Mouse (Mus musculus): ENCODE data around the gene St6galnac3. TPM values are rescaled to one million over a fixed set of nuclear protein-coding genes. Genes with fewer than 3 reads are reported as not detected.
A peak's percentile ranks its signal among the peaks of the same experiment; 100 is the strongest.

The St6galnac3 gene
- polyA plus RNA-seq, 1 experiment from 2014 or later: 34.1 TPM

GRCm38 (mm10) chr3:153323446-153323845 is 401.5 kb downstream of the St6galnac3 start:
- DNase-seq (no peak), ATAC-seq (ENCODE audit: insufficient read depth) (no peak)
- WGBS: 66% methylated on average over 8 of the region's 8 CpGs

DNA sequence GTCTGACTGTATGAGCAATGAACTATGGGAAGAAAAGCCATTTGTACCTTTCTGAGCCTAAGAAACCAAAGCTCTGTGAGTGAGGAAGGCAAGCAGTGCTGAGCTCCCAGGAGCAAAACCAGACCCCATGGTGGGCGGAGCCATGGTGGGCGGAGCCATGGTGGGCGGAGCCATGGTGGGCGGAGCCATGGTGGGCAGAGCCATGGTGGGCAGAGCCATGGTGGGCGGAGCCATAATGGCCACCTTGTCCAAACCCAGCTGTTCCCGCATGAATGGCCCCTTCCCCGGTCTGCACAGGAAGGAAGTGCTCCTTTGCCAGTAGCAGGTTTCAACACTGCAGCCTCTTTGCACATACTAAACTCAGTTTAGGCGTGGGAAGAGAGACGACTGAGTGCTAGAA is 411.4 kb downstream of the St6galnac3 start:
- H3K4me2 ChIP-seq: no peak overlapping the region
- no peaks in the 10 kb centered on the region for H3K9me3 ChIP-seq (ENCODE audit: low read depth, low read length)
- WGBS: 55% methylated on average over 8 of the region's 9 CpGs
- H3K27me3 ChIP-seq (ENCODE audit: insufficient read depth, low read length): no peaks in the 10 kb centered on the region
- no peaks in the 10 kb centered on the region for H3K36me3 ChIP-seq (ENCODE audit: insufficient read depth)
- no peaks in the 10 kb centered on the region for H3K4me1 ChIP-seq (ENCODE audit: insufficient read depth)
- H3K27ac ChIP-seq (ENCODE audit: low read depth): no peak overlapping the region
- H3K4me3 ChIP-seq (ENCODE audit: low read depth, low read length): no peak overlapping the region
- no peak overlapping the region for H3K9ac ChIP-seq
- TF ChIP-seq CTCF (IDR thresholded peaks at IDR 0.05; ENCODE audit: low read depth): no peak
- DNase-seq (peak; percentile 19), ATAC-seq (ENCODE audit: insufficient read depth) (no peak; the same call in 1 of the 2 replicates)

More at GRCm38 (mm10) chr3:153323446-153323845, 401.5 kb downstream of the St6galnac3 start:
- no peaks in the 10 kb centered on the region for H3K4me1 ChIP-seq (ENCODE audit: insufficient read depth)
- H3K27me3 ChIP-seq (ENCODE audit: insufficient read depth, low read length): no peaks in the 10 kb centered on the region
- H3K36me3 ChIP-seq (ENCODE audit: insufficient read depth): no peaks in the 10 kb centered on the region
- H3K4me2 ChIP-seq: no peak overlapping the region
- H3K27ac ChIP-seq (ENCODE audit: low read depth): no peak overlapping the region
- no peaks in the 10 kb centered on the region for H3K9me3 ChIP-seq (ENCODE audit: low read depth, low read length)
- no peak for TF ChIP-seq CTCF (IDR thresholded peaks at IDR 0.05; ENCODE audit: low read depth)
- no peak overlapping the region for H3K9ac ChIP-seq
- H3K4me3 ChIP-seq (ENCODE audit: low read depth, low read length): no peak overlapping the region

DNA sequence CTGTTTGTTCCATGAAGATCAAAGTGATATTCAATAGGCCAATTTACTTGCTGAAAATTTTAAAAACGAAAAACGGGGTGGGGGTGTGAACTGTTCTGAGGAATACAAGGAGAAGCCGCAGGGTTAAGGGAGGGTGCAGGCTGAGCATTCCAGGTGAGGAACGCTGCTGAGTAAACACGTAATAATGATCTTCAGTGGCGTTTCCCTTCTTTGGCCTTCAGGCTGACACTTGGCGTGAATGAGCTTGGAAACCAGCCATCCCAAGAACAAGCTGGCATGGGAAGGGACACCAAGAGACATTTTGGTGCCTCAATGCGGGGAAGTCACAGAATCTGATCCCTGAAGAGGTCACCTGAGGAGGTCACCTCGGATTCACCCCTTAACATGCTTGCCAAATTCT is 411.8 kb downstream of the St6galnac3 start:
- no peaks in the 10 kb centered on the region for H3K4me1 ChIP-seq (ENCODE audit: insufficient read depth)
- H3K27me3 ChIP-seq (ENCODE audit: insufficient read depth, low read length): no peaks in the 10 kb centered on the region
- H3K4me2 ChIP-seq: no peak overlapping the region
- 80% methylated on average over 9 of the region's 9 CpGs for WGBS
- no peaks in the 10 kb centered on the region for H3K36me3 ChIP-seq (ENCODE audit: insufficient read depth)
- H3K27ac ChIP-seq (ENCODE audit: low read depth): no peak overlapping the region
- TF ChIP-seq CTCF (IDR thresholded peaks at IDR 0.05; ENCODE audit: low read depth): no peak
- ATAC-seq (ENCODE audit: insufficient read depth): no peak
- no peaks in the 10 kb centered on the region for H3K9me3 ChIP-seq (ENCODE audit: low read depth, low read length)
- no peak overlapping the region for H3K4me3 ChIP-seq (ENCODE audit: low read depth, low read length)
- H3K9ac ChIP-seq: no peak overlapping the region
- no peak for DNase-seq

DNA sequence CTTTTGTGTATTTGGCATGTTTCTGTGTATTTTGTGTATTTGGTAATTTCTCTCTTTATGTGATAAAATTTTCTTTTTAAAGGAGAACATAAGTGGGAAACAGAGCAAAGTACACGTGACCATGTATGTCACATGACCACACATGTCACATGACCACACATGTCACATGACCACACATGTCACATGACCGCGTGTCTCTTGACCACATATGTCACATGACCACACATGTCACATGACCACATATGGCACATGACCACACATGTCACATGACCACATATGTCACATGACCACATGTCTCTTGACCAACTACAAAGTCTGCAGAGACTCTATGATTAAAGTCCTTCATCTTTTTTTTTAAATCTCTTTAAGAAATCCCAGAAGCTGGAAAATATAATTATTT is 413.0 kb downstream of the St6galnac3 start:
- TF ChIP-seq CTCF (IDR thresholded peaks at IDR 0.05; ENCODE audit: low read depth): no peak
- ATAC-seq (ENCODE audit: insufficient read depth) (no peak), DNase-seq (peak; percentile 11)
- no peaks in the 10 kb centered on the region for H3K27me3 ChIP-seq (ENCODE audit: insufficient read depth, low read length)
- H3K9me3 ChIP-seq (ENCODE audit: low read depth, low read length): no peaks in the 10 kb centered on the region
- WGBS: 91% methylated on average over 3 of the region's 3 CpGs
- H3K4me2 ChIP-seq: no peak overlapping the region
- no peak overlapping the region for H3K4me3 ChIP-seq (ENCODE audit: low read depth, low read length)
- no peak overlapping the region for H3K27ac ChIP-seq (ENCODE audit: low read depth)
- no peaks in the 10 kb centered on the region for H3K36me3 ChIP-seq (ENCODE audit: insufficient read depth)
- no peak overlapping the region for H3K9ac ChIP-seq
- H3K4me1 ChIP-seq (ENCODE audit: insufficient read depth): no peaks in the 10 kb centered on the region

GRCm38 (mm10) chr3:153308379-153308778 is 416.6 kb downstream of the St6galnac3 start:
- no peak for ATAC-seq (ENCODE audit: insufficient read depth)
- no peak overlapping the region for H3K9ac ChIP-seq
- no peak overlapping the region for H3K4me2 ChIP-seq
- H3K4me1 ChIP-seq (ENCODE audit: insufficient read depth): no peaks in the 10 kb centered on the region
- no peak overlapping the region for H3K27ac ChIP-seq (ENCODE audit: low read depth)
- H3K27me3 ChIP-seq (ENCODE audit: insufficient read depth, low read length): no peaks in the 10 kb centered on the region
- DNase-seq: no peak
- H3K9me3 ChIP-seq (ENCODE audit: low read depth, low read length): no peaks in the 10 kb centered on the region
- TF ChIP-seq CTCF (IDR thresholded peaks at IDR 0.05; ENCODE audit: low read depth): no peak
- no peaks in the 10 kb centered on the region for H3K36me3 ChIP-seq (ENCODE audit: insufficient read depth)
- no peak overlapping the region for H3K4me3 ChIP-seq (ENCODE audit: low read depth, low read length)
- 78% methylated on average over 4 of the region's 4 CpGs for WGBS

DNA sequence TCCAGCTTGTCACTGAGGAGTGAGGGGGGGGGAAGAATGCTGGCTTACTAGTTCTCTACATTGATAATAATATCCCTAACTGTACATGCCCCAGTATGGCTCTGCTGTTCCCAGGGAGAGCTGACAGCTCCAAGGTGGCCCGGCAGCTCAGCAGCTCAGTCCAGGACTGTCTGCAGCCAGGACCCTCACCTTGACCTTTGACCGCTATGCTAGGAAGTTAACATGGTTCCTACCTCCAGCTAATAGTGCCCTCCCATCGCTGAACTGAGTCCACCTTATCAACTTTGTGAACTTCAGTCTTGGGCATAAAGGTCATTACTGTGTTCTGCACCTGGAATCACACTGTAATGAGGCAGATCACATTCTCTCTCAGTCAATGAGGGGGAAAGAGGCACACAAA is 419.8 kb downstream of the St6galnac3 start:
- ATAC-seq (ENCODE audit: insufficient read depth): no peak
- no peaks in the 10 kb centered on the region for H3K27me3 ChIP-seq (ENCODE audit: insufficient read depth, low read length)
- no peak overlapping the region for H3K27ac ChIP-seq (ENCODE audit: low read depth)
- WGBS: 77% methylated on average over 3 of the region's 3 CpGs
- H3K36me3 ChIP-seq (ENCODE audit: insufficient read depth): no peaks in the 10 kb centered on the region
- H3K4me3 ChIP-seq (ENCODE audit: low read depth, low read length): no peak overlapping the region
- H3K9ac ChIP-seq: no peak overlapping the region
- no peaks in the 10 kb centered on the region for H3K4me1 ChIP-seq (ENCODE audit: insufficient read depth)
- no peak overlapping the region for H3K4me2 ChIP-seq
- TF ChIP-seq CTCF (IDR thresholded peaks at IDR 0.05; ENCODE audit: low read depth): no peak
- no peaks in the 10 kb centered on the region for H3K9me3 ChIP-seq (ENCODE audit: low read depth, low read length)
- no peak for DNase-seq

DNA sequence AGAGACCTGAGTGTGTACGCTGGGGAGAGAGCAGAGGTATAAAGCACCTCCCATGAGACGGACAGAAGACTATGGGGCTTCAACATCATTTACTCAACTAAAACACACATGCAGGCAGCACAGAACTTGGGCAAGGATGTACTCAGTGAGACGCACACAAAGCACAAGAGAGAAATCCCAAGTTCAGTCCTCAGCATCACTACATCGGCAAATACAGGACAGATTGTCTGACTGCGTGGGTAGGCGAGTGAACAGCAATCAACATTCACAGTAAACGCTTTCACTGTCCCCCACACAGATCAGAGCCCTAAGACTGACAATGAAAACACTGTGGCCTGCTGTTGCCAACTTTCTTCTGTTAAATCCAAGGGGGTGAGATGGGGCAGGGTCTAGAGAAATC is 422.6 kb downstream of the St6galnac3 start:
- Histone ChIP-seq H3K4me1 (ENCODE audit: insufficient read depth) (no peaks in the 10 kb centered on the region), H3K27me3 (ENCODE audit: insufficient read depth, low read length) (no peaks in the 10 kb centered on the region), H3K9me3 (ENCODE audit: low read depth, low read length) (no peaks in the 10 kb centered on the region), H3K4me3 (ENCODE audit: low read depth, low read length) (no peak overlapping the region), H3K4me2 (no peak overlapping the region), H3K9ac (no peak overlapping the region), H3K27ac (ENCODE audit: low read depth) (no peak overlapping the region), H3K36me3 (ENCODE audit: insufficient read depth) (no peaks in the 10 kb centered on the region)
- TF ChIP-seq CTCF (IDR thresholded peaks at IDR 0.05; ENCODE audit: low read depth): no peak
- ATAC-seq (ENCODE audit: insufficient read depth) (no peak), DNase-seq (no peak)
- WGBS: 85% methylated on average over 7 of the region's 7 CpGs
